Mouse (Mus musculus) hindbrain, embryonic 15.5 days (tissue): ENCODE measurements around the gene Fgf8. TPM values are rescaled to one million over a fixed set of nuclear protein-coding genes. Genes with fewer than 3 reads are reported as not detected.
A peak's percentile ranks its signal among the peaks of the same experiment; 100 is the strongest.

Experiments
- ATAC-seq: fragments of 200-750 bp; cut with Nextera tagmentation; 2 replicates; pipeline ENCODE4 v1.8.0; 2017; ENCODE audit warnings: low read depth, moderate number of reproducible peaks, moderate TSS enrichment; ENCODE audit not compliant: low FRiP score
- H3K27ac ChIP-seq: fragments of 300-500 bp; sonication (generic); replicated peaks from 2 replicates; pipeline ENCODE4 v1.5.1; 2015; ENCODE audit warnings: mild to moderate bottlenecking, inconsistent platforms
- H3K27me3 ChIP-seq: fragments of 300-500 bp; sonication (generic); 2 replicates; pipeline ENCODE4 v1.6.1; 2015; ENCODE audit warnings: control low read depth, inconsistent platforms
- H3K36me3 ChIP-seq: fragments of 300-500 bp; sonication (generic); 2 replicates; pipeline ENCODE4 v1.6.1; 2015; ENCODE audit warnings: control low read depth, inconsistent platforms
- H3K4me1 ChIP-seq: fragments of 300-500 bp; sonication (generic); replicated peaks from 2 replicates; pipeline ENCODE4 v1.6.1; 2015; ENCODE audit warnings: control low read depth, inconsistent platforms
- H3K4me2 ChIP-seq: fragments of 300-500 bp; sonication (generic); 2 replicates; pipeline ENCODE4 v1.6.1; 2015; ENCODE audit warnings: moderate library complexity, mild to moderate bottlenecking, inconsistent platforms
- H3K4me3 ChIP-seq: fragments of 300-500 bp; sonication (generic); 2 replicates; pipeline ENCODE4 v1.5.1; 2015; ENCODE audit warnings: mild to moderate bottlenecking, inconsistent platforms
- H3K9ac ChIP-seq: fragments of 300-500 bp; sonication (generic); 2 replicates; pipeline ENCODE4 v1.6.1; 2015; ENCODE audit warnings: inconsistent platforms
- H3K9me3 ChIP-seq: fragments of 300-500 bp; sonication (generic); 2 replicates; pipeline ENCODE4 v1.6.1; 2016; ENCODE audit warnings: control low read depth, inconsistent platforms
- WGBS: fragments of 180-500 bp; shearing (Covaris S2); methylation state at CpG from one replicate; pipeline ENCODE4 v1.1.7; 2015; 5-methylcytosine and 5-hydroxymethylcytosine counted together
- polyA plus RNA-seq: library from polyadenylated mRNA; unstranded; fragments of >200 nt; fragmentation: Nextera tagmentation; extraction: Ambion mirVana; gene quantifications from 2 replicates; pipeline ENCODE4 v1.2.1, GENCODE M21; 2015

The Fgf8 gene
- polyA plus RNA-seq, 1 experiment from 2014 or later = 0.47 TPM

GRCm38 (mm10) chr19:45717493-45718220 lies 25.1 kb downstream of the Fgf8 start:
- H3K27ac ChIP-seq = peak overlapping the region; percentile 79
- H3K9ac ChIP-seq = peak overlapping the region; percentile 39
- peaks cover 19% of the 10 kb centered on the region for H3K4me1 ChIP-seq
- H3K9me3 ChIP-seq = no peaks in the 10 kb centered on the region
- H3K27me3 ChIP-seq = peaks cover 41% of the 10 kb centered on the region
- ATAC-seq = peak; percentile 91
- H3K4me2 ChIP-seq = peak overlapping the region; percentile 54
- peak overlapping the region; percentile 31 for H3K4me3 ChIP-seq
- WGBS = 2% methylated on average over 16 of the region's 16 CpGs
- no peaks in the 10 kb centered on the region for H3K36me3 ChIP-seq

GRCm38 (mm10) chr19:45708704-45709103 lies 34.0 kb downstream of the Fgf8 start:
- Histone ChIP-seq H3K9ac (no peak overlapping the region), H3K4me3 (no peak overlapping the region), H3K36me3 (no peaks in the 10 kb centered on the region), H3K27ac (no peak overlapping the region), H3K4me2 (no peak overlapping the region), H3K27me3 (no peaks in the 10 kb centered on the region), H3K4me1 (no peaks in the 10 kb centered on the region), H3K9me3 (no peaks in the 10 kb centered on the region)
- no peak for ATAC-seq
- 65% methylated on average over 3 of the region's 3 CpGs for WGBS

- no peak overlapping the region for H3K4me2 ChIP-seq
- WGBS = 55% methylated on average over 6 of the region's 6 CpGs
- H3K9me3 ChIP-seq = no peaks in the 10 kb centered on the region
- H3K27me3 ChIP-seq = peaks cover 13% of the 10 kb centered on the region; the same call in 1 of the 2 replicates
- H3K9ac ChIP-seq = no peak overlapping the region
- no peak overlapping the region for H3K4me3 ChIP-seq
- H3K27ac ChIP-seq = no peak overlapping the region
- no peak for ATAC-seq
- H3K36me3 ChIP-seq = no peaks in the 10 kb centered on the region
- H3K4me1 ChIP-seq = 0 out of 2 replicates have a peak, but pooled peaks cover 3% of the 10 kb centered on the region
Measured at GRCm38 (mm10) chr19:45696281-45696600, 46.5 kb downstream of the Fgf8 start.

- WGBS = 23% methylated on average over 25 of the region's 25 CpGs
- H3K36me3 ChIP-seq = no peaks in the 10 kb centered on the region
- H3K9ac ChIP-seq = no peak overlapping the region
- no peaks in the 10 kb centered on the region for H3K9me3 ChIP-seq
- no peak overlapping the region for H3K4me2 ChIP-seq
- H3K4me3 ChIP-seq = no peak overlapping the region
- ATAC-seq = no peak
- peaks cover 13% of the 10 kb centered on the region; the same call in 1 of the 2 replicates for H3K27me3 ChIP-seq
- 0 out of 2 replicates have a peak, but pooled peaks cover 3% of the 10 kb centered on the region for H3K4me1 ChIP-seq
- H3K27ac ChIP-seq = no peak overlapping the region
Measured at GRCm38 (mm10) chr19:45695496-45696280, 47.0 kb downstream of the Fgf8 start.

- H3K4me2 ChIP-seq = no peak overlapping the region
- H3K36me3 ChIP-seq = no peaks in the 10 kb centered on the region
- H3K9me3 ChIP-seq = no peaks in the 10 kb centered on the region
- H3K27ac ChIP-seq = no peak overlapping the region
- no peak overlapping the region for H3K9ac ChIP-seq
- peaks cover 13% of the 10 kb centered on the region; the same call in 1 of the 2 replicates for H3K27me3 ChIP-seq
- WGBS = 23% methylated on average over 3 of the region's 3 CpGs
- no peak for ATAC-seq
- 0 out of 2 replicates have a peak, but pooled peaks cover 3% of the 10 kb centered on the region for H3K4me1 ChIP-seq
- H3K4me3 ChIP-seq = no peak overlapping the region
Measured at GRCm38 (mm10) chr19:45694056-45694455, 48.7 kb downstream of the Fgf8 start.

- WGBS = 92% methylated on average over 8 of the region's 8 CpGs
- no peaks in the 10 kb centered on the region for H3K9me3 ChIP-seq
- H3K36me3 ChIP-seq = no peaks in the 10 kb centered on the region
- peaks cover 13% of the 10 kb centered on the region; the same call in 1 of the 2 replicates for H3K27me3 ChIP-seq
- H3K4me3 ChIP-seq = no peak overlapping the region
- H3K4me1 ChIP-seq = 0 out of 2 replicates have a peak, but pooled peaks cover 3% of the 10 kb centered on the region
- H3K4me2 ChIP-seq = no peak overlapping the region
- H3K9ac ChIP-seq = no peak overlapping the region
- ATAC-seq = no peak
- H3K27ac ChIP-seq = no peak overlapping the region
Measured at GRCm38 (mm10) chr19:45692211-45692610, 50.5 kb downstream of the Fgf8 start.

GRCm38 (mm10) chr19:45691001-45691535 lies 51.6 kb downstream of the Fgf8 start:
- peaks cover 13% of the 10 kb centered on the region; the same call in 1 of the 2 replicates for H3K27me3 ChIP-seq
- no peak overlapping the region for H3K4me3 ChIP-seq
- 61% methylated on average over 8 of the region's 8 CpGs for WGBS
- no peaks in the 10 kb centered on the region for H3K9me3 ChIP-seq
- H3K4me2 ChIP-seq = no peak overlapping the region
- no peaks in the 10 kb centered on the region for H3K36me3 ChIP-seq
- no peak for ATAC-seq
- no peak overlapping the region for H3K9ac ChIP-seq
- 0 out of 2 replicates have a peak, but pooled peaks cover 3% of the 10 kb centered on the region for H3K4me1 ChIP-seq
- no peak overlapping the region for H3K27ac ChIP-seq

GRCm38 (mm10) chr19:45687001-45687400 lies 55.7 kb downstream of the Fgf8 start:
- Histone ChIP-seq H3K4me1 (no peaks in the 10 kb centered on the region), H3K4me2 (no peak overlapping the region), H3K27ac (no peak overlapping the region), H3K27me3 (0 out of 2 replicates have a peak, but pooled peaks cover 9% of the 10 kb centered on the region), H3K4me3 (no peak overlapping the region), H3K9ac (no peak overlapping the region), H3K9me3 (no peaks in the 10 kb centered on the region), H3K36me3 (no peaks in the 10 kb centered on the region)
- ATAC-seq = no peak
- WGBS = 72% methylated on average over 4 of the region's 4 CpGs

Other genes with a start within 250 kb of the Fgf8 start
- 12.7 and 13.3 TPM in 2 replicates for gene Poll, start 182.4 kb downstream of the Fgf8 start, polyA plus RNA-seq
- gene Gm17018, start 182.3 kb downstream of the Fgf8 start, polyA plus RNA-seq = 71.7 and 75.9 TPM in 2 replicates
- gene Fbxw4, start 82.6 kb downstream of the Fgf8 start, polyA plus RNA-seq = 5.8 and 9.2 TPM in 2 replicates
- gene Npm3, start 6.7 kb upstream of the Fgf8 start, polyA plus RNA-seq = 6.9 and 7.3 TPM in 2 replicates
- 79.4 and 85.4 TPM in 2 replicates for gene Mgea5, start 40.9 kb upstream of the Fgf8 start, polyA plus RNA-seq
- gene Kcnip2, start 73.1 kb upstream of the Fgf8 start, polyA plus RNA-seq = 12.8 and 15.1 TPM in 2 replicates